Mouse (Mus musculus) hindbrain, embryonic 15.5 days (tissue): Measurements from ENCODE around the gene Psd4. TPM values are rescaled to one million over a fixed set of nuclear protein-coding genes. Genes with fewer than 3 reads are reported as not detected.

Experiments
- ATAC-seq: fragments of 200-750 bp; cut with Nextera tagmentation; 2 replicates; pipeline ENCODE4 v1.8.0; 2017; ENCODE audit warnings: low read depth, moderate number of reproducible peaks, moderate TSS enrichment; ENCODE audit not compliant: low FRiP score
- H3K27ac ChIP-seq: fragments of 300-500 bp; sonication (generic); replicated peaks from 2 replicates; pipeline ENCODE4 v1.5.1; 2015; ENCODE audit warnings: mild to moderate bottlenecking, inconsistent platforms
- H3K27me3 ChIP-seq: fragments of 300-500 bp; sonication (generic); 2 replicates; pipeline ENCODE4 v1.6.1; 2015; ENCODE audit warnings: control low read depth, inconsistent platforms
- H3K36me3 ChIP-seq: fragments of 300-500 bp; sonication (generic); 2 replicates; pipeline ENCODE4 v1.6.1; 2015; ENCODE audit warnings: control low read depth, inconsistent platforms
- H3K4me1 ChIP-seq: fragments of 300-500 bp; sonication (generic); replicated peaks from 2 replicates; pipeline ENCODE4 v1.6.1; 2015; ENCODE audit warnings: control low read depth, inconsistent platforms
- H3K4me2 ChIP-seq: fragments of 300-500 bp; sonication (generic); 2 replicates; pipeline ENCODE4 v1.6.1; 2015; ENCODE audit warnings: moderate library complexity, mild to moderate bottlenecking, inconsistent platforms
- H3K4me3 ChIP-seq: fragments of 300-500 bp; sonication (generic); 2 replicates; pipeline ENCODE4 v1.5.1; 2015; ENCODE audit warnings: mild to moderate bottlenecking, inconsistent platforms
- H3K9ac ChIP-seq: fragments of 300-500 bp; sonication (generic); 2 replicates; pipeline ENCODE4 v1.6.1; 2015; ENCODE audit warnings: inconsistent platforms
- H3K9me3 ChIP-seq: fragments of 300-500 bp; sonication (generic); 2 replicates; pipeline ENCODE4 v1.6.1; 2016; ENCODE audit warnings: control low read depth, inconsistent platforms
- WGBS: fragments of 180-500 bp; shearing (Covaris S2); methylation state at CpG from one replicate; pipeline ENCODE4 v1.1.7; 2015; 5-methylcytosine and 5-hydroxymethylcytosine counted together
- polyA plus RNA-seq: library from polyadenylated mRNA; unstranded; fragments of >200 nt; fragmentation: Nextera tagmentation; extraction: Ambion mirVana; gene quantifications from 2 replicates; pipeline ENCODE4 v1.2.1, GENCODE M21; 2015

The Psd4 gene
- polyA plus RNA-seq, 1 experiment from 2014 or later = 0.86 TPM

DNA sequence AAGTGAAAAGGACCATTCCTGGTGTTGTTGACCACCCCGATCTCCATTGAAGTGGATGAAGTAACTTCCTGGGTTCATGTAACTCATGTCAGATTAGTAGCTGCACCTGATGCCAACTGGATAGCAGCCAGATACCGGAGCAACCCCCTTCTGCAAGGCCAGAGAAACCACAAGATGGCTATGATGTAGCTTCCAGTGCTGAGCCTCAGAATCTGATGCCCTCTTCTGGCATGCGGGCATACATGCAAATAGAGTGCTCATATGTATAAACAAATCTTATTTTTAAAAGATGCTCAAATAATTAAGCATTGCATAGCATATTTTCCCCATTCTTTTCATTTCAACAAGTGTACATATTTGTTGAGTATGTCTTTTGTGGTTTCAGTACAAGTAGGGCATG lies 3.6 kb upstream of the Psd4 start:
- peaks cover 7% of the 10 kb centered on the region; the same call in 1 of the 2 replicates for H3K4me1 ChIP-seq
- no peaks in the 10 kb centered on the region for H3K27me3 ChIP-seq
- no peak for ATAC-seq
- no peaks in the 10 kb centered on the region for H3K9me3 ChIP-seq
- no peak overlapping the region for H3K4me3 ChIP-seq
- H3K27ac ChIP-seq = no peak overlapping the region
- no peak overlapping the region for H3K9ac ChIP-seq
- 78% methylated on average over 3 of the region's 3 CpGs for WGBS
- no peaks in the 10 kb centered on the region for H3K36me3 ChIP-seq
- no peak overlapping the region for H3K4me2 ChIP-seq

DNA sequence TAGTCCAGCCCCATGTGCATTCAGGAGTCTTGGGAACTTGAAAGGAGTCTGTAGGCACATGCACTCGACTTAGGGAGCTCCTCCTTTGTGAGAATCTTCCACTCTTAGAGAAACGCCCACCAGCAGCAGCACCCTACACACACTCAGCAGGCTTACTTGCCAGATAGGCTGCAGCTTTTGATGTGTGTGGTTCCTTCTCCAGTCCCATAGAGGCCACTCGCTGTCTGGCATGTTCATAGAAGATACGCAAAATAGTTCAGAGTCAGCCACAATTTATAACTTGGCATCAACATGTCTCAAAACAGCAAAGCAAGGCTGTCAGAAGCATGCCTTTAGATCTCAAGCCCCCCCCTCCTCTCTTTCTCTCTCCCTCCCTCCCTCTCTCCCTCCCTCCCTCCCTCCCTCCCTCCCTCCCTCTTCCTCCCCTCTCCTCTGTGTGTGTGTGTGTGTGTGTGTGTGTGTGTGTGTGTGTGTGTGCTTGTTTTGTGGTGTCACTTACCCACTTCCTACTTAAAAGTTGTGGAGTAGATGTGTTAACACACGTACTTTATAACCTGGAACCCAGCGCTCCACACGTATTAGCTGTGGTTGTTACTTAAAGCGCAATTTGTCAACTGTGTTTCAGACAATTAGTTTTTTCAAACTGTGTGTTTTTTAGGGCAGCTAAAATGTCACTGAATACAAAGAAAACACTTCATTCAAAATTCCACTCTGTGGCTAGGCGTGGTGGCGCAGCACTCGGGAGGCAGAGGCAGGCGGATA lies 985 bp upstream of the Psd4 start:
- Histone ChIP-seq H3K9me3 (no peaks in the 10 kb centered on the region), H3K4me1 (peaks cover 7% of the 10 kb centered on the region; the same call in 1 of the 2 replicates), H3K4me3 (no peak overlapping the region), H3K36me3 (no peaks in the 10 kb centered on the region), H3K9ac (no peak overlapping the region), H3K27ac (no peak overlapping the region), H3K27me3 (no peaks in the 10 kb centered on the region), H3K4me2 (no peak overlapping the region)
- ATAC-seq = no peak
- WGBS = 80% methylated on average over 12 of the region's 12 CpGs

DNA sequence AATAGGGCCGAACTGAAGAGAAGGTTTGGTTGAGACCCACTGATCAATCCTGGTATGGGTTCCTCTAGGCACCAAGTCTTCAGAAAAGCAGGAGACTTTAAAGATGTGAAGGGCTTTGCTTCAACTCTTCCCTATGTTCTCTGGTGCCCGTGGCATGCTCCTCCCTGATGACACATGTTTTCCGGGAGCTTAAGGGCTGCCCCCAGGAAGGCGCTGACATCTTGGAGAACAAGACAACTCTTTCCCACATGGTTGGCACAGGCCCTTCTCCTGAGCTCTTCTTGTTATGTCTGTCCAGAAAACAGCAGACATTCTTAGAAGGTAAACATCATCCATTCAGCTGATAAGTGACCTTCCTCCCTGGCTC lies 498 bp downstream of the Psd4 start:
- H3K9ac ChIP-seq = peak overlapping the region; percentile 44; the same call in 1 of the 2 replicates
- 72% methylated on average over 4 of the region's 4 CpGs for WGBS
- peak overlapping the region; percentile 40 for H3K4me3 ChIP-seq
- no peaks in the 10 kb centered on the region for H3K36me3 ChIP-seq
- no peak overlapping the region for H3K27ac ChIP-seq
- H3K4me2 ChIP-seq = peak overlapping the region; percentile 69
- peaks cover 7% of the 10 kb centered on the region; the same call in 1 of the 2 replicates for H3K4me1 ChIP-seq
- H3K27me3 ChIP-seq = no peaks in the 10 kb centered on the region
- ATAC-seq = 0 out of 2 replicates have a peak, but pooled peaks have one; percentile 6
- no peaks in the 10 kb centered on the region for H3K9me3 ChIP-seq

GRCm38 (mm10) chr2:24378747-24379450 lies 11.5 kb downstream of the Psd4 start:
- 88% methylated on average over 5 of the region's 5 CpGs for WGBS
- Histone ChIP-seq H3K27ac (no peak overlapping the region), H3K4me2 (no peak overlapping the region), H3K9ac (no peak overlapping the region), H3K9me3 (no peaks in the 10 kb centered on the region), H3K36me3 (no peaks in the 10 kb centered on the region), H3K27me3 (no peaks in the 10 kb centered on the region), H3K4me3 (no peak overlapping the region), H3K4me1 (no peaks in the 10 kb centered on the region)
- ATAC-seq = no peak

DNA sequence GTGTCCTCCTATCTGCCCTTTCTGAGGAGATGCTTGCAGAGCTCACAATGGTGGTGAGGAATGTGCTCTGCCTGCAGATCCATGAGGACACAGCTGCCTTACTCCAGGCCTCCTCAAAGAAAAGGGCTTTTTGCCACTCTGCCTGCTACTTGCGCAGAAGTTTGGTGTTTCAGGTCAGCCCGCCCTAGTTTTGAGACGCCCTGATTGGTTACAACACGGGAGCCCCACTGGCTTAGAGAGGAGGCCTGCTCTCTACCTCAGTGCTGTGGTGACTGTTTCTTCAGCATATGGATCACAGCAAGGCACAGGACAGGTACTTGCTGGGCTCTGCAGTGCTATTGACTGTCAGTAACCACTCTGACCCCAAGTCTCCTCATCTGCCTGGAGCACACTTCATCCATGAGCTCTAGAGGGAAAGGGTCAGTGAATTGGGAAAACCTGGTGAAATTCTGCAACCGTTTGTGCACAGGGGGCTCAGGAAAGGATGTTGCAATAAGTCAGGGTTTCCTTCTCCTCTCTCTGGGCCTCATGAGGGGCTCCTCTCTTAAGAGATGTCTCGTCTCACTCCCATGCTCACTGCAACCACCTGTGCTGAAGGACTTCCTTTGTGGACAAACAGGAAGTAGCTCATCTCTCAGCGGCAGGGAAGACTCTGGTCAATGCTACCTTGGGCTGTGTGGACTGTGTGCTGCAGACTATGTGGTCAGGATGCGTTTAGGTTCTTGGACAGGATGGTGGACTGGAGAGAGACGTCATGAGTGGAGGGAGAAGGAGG lies 15.3 kb downstream of the Psd4 start:
- Histone ChIP-seq H3K9ac (no peak overlapping the region), H3K9me3 (no peaks in the 10 kb centered on the region), H3K36me3 (no peaks in the 10 kb centered on the region), H3K27ac (no peak overlapping the region), H3K27me3 (no peaks in the 10 kb centered on the region), H3K4me3 (no peak overlapping the region), H3K4me1 (no peaks in the 10 kb centered on the region), H3K4me2 (no peak overlapping the region)
- WGBS = 82% methylated on average over 9 of the region's 9 CpGs
- no peak for ATAC-seq

GRCm38 (mm10) chr2:24383636-24384035 lies 16.3 kb downstream of the Psd4 start:
- H3K9ac ChIP-seq = no peak overlapping the region
- H3K4me1 ChIP-seq = no peaks in the 10 kb centered on the region
- H3K27me3 ChIP-seq = no peaks in the 10 kb centered on the region
- no peak for ATAC-seq
- no peaks in the 10 kb centered on the region for H3K9me3 ChIP-seq
- WGBS = 88% methylated on average over 3 of the region's 3 CpGs
- no peak overlapping the region for H3K4me2 ChIP-seq
- H3K36me3 ChIP-seq = no peaks in the 10 kb centered on the region
- no peak overlapping the region for H3K27ac ChIP-seq
- no peak overlapping the region for H3K4me3 ChIP-seq

- no peaks in the 10 kb centered on the region for H3K9me3 ChIP-seq
- no peak for ATAC-seq
- no peak overlapping the region for H3K4me3 ChIP-seq
- no peak overlapping the region for H3K4me2 ChIP-seq
- H3K36me3 ChIP-seq = no peaks in the 10 kb centered on the region
- no peaks in the 10 kb centered on the region for H3K4me1 ChIP-seq
- H3K9ac ChIP-seq = no peak overlapping the region
- H3K27me3 ChIP-seq = no peaks in the 10 kb centered on the region
- H3K27ac ChIP-seq = no peak overlapping the region
Measured at GRCm38 (mm10) chr2:24384393-24384792, 17.0 kb downstream of the Psd4 start.

DNA sequence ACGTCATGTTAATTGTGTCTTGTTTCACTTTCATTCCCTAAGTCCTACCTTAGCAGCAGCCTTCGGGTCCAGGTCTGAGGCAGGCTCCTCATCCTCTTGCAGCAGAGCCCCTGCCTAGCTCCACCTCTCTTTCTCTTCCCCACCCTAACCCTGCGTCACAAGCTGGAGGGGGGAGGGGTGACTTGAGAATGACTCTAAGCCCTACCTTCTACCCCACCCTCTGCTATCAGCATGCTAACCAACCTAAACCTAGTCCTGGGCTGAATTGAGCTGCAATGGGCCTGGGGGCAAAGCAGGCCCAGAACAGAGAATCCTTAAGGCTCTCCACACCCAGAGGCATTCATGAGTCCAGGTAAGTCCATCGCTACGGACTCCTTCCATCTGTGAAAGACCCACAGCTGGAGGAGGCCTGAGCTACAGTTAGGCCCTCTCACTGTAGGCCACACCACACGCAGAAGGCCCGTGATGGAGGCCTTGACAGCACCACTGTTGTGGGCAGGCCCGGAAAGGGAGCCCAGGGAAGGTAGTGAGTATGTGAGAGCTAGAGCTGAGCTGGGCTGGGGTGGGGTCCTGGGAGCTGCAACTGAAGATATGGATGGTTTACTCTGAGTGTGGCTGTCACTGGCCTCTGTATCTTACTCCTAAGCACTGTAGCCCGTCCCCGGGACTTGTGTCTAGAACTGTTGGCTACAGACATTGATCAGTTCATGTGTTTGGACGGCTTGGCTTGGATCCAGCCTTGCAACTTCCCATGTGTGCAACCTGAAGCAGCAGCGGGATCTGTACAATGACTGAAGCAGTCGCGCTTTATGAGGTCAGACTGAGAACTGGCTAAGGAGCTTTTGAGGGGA lies 18.0 kb downstream of the Psd4 start:
- ATAC-seq = no peak
- H3K4me2 ChIP-seq = no peak overlapping the region
- no peaks in the 10 kb centered on the region for H3K36me3 ChIP-seq

GRCm38 (mm10) chr2:24386158-24386963 lies 19.0 kb downstream of the Psd4 start:
- no peak for ATAC-seq
- H3K27ac ChIP-seq = no peak overlapping the region
- no peak overlapping the region for H3K4me3 ChIP-seq
- no peaks in the 10 kb centered on the region for H3K36me3 ChIP-seq
- H3K9ac ChIP-seq = no peak overlapping the region
- H3K4me1 ChIP-seq = no peaks in the 10 kb centered on the region
- 89% methylated on average over 21 of the region's 21 CpGs for WGBS
- no peaks in the 10 kb centered on the region for H3K27me3 ChIP-seq
- no peaks in the 10 kb centered on the region for H3K9me3 ChIP-seq
- no peak overlapping the region for H3K4me2 ChIP-seq

More for the DNA sequence above, 18.0 kb downstream of the Psd4 start:
- no peaks in the 10 kb centered on the region for H3K9me3 ChIP-seq
- no peak overlapping the region for H3K4me3 ChIP-seq
- H3K27me3 ChIP-seq = no peaks in the 10 kb centered on the region
- no peak overlapping the region for H3K27ac ChIP-seq
- no peaks in the 10 kb centered on the region for H3K4me1 ChIP-seq
- 85% methylated on average over 14 of the region's 14 CpGs for WGBS
- H3K9ac ChIP-seq = no peak overlapping the region

DNA sequence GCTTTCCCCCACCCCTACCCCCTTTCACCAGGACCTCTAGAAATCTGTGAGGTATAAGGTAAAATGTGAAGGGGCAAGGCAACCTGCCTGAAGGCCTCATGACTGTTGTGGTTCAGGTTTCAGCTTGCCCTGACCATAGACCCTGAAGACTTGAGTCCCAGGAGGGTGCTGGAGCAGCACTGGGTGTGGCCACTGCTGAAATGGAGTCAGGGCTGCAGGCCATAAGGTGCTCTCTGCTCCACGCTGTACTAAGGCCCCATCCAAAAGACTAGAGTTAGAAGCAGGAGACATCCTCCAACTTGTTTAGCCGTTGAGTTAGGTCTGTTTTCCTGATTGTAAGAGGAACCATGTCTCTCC lies 19.6 kb downstream of the Psd4 start:
- H3K27ac ChIP-seq = no peak overlapping the region
- no peak overlapping the region for H3K9ac ChIP-seq
- H3K27me3 ChIP-seq = no peaks in the 10 kb centered on the region
- no peak for ATAC-seq
- no peak overlapping the region for H3K4me2 ChIP-seq
- 90% methylated on average over 2 of the region's 2 CpGs for WGBS
- no peaks in the 10 kb centered on the region for H3K36me3 ChIP-seq
- H3K4me3 ChIP-seq = no peak overlapping the region
- no peaks in the 10 kb centered on the region for H3K4me1 ChIP-seq
- no peaks in the 10 kb centered on the region for H3K9me3 ChIP-seq
